Mouse (Mus musculus): ENCODE data around the gene Olfr539. TPM values are rescaled to one million over a fixed set of nuclear protein-coding genes. Genes with fewer than 3 reads are reported as not detected.

Olfr539 gene
- not detected for total RNA-seq (2023)

GRCm38 (mm10) chr7:140659630-140660029 lies at the start of gene Olfr539:
Olfr539 (plus strand) TSS chr7:140659930.

GRCm38 (mm10) chr7:140628670-140629069 lies 31.1 kb upstream of the Olfr539 start, which contains the start of gene Olfr61:
Olfr61 (plus strand) TSS chr7:140628970.

GRCm38 (mm10) chr7:140646152-140646551 lies 13.6 kb upstream of the Olfr539 start, which contains the start of gene Olfr53:
Olfr53 (plus strand) TSS chr7:140646452.

GRCm38 (mm10) chr7:140681651-140682050 lies 21.9 kb downstream of the Olfr539 start, which contains the start of gene Olfr45:
Olfr45 (plus strand) TSS chr7:140681951.

GRCm38 (mm10) chr7:140696967-140697366 lies 37.2 kb downstream of the Olfr539 start, which contains the start of gene Olfr541:
Olfr541 (plus strand) TSS chr7:140697267.

Other genes with a start within 250 kb of the Olfr539 start
- gene Olfr532, start 238.3 kb upstream of the Olfr539 start, total RNA-seq (2023) = not detected
- gene Olfr533, start 196.6 kb upstream of the Olfr539 start, total RNA-seq (2023) = not detected
- not detected for gene Olfr535, start 175.7 kb upstream of the Olfr539 start, total RNA-seq (2023)
- not detected for gene Olfr536, start 152.5 kb upstream of the Olfr539 start, total RNA-seq (2023)
- gene Olfr538, start 92.0 kb upstream of the Olfr539 start, total RNA-seq (2023) = not detected
- gene Olfr46, start 58.7 kb upstream of the Olfr539 start, total RNA-seq (2023) = not detected
- not detected for gene Olfr61, start 31.0 kb upstream of the Olfr539 start, total RNA-seq (2023)
- not detected for gene Olfr53, start 13.5 kb upstream of the Olfr539 start, total RNA-seq (2023)
- gene Olfr45, start 22.0 kb downstream of the Olfr539 start, total RNA-seq (2023) = not detected
- not detected for gene Olfr541, start 37.3 kb downstream of the Olfr539 start, total RNA-seq (2023)
- gene Cyp2e1, start 103.8 kb downstream of the Olfr539 start, total RNA-seq (2023) = not detected
- not detected for gene Syce1, start 127.9 kb downstream of the Olfr539 start, total RNA-seq (2023)
- gene Zfp941, start 162.2 kb downstream of the Olfr539 start, total RNA-seq (2023) = under 1 TPM in 1 of 2 experiments, not detected in 1; 0.16 TPM
- not detected for gene Urah, start 175.1 kb downstream of the Olfr539 start, total RNA-seq (2023)
- not detected for gene Scgb1c1, start 185.6 kb downstream of the Olfr539 start, total RNA-seq (2023)
- not detected for gene Odf3, start 187.9 kb downstream of the Olfr539 start, total RNA-seq (2023)
- not detected for gene Gm45785, start 196.4 kb downstream of the Olfr539 start, total RNA-seq (2023)
- 100 to 1,000 TPM in 1 of 2 experiments, 10 to 100 TPM in 1; 99.0 to 111 TPM for gene Ric8a, start 197.0 kb downstream of the Olfr539 start, total RNA-seq (2023)
- gene Bet1l, start 197.6 kb downstream of the Olfr539 start, total RNA-seq (2023) = 10 to 100 TPM; 20.9 to 27.1 TPM
- 10 to 100 TPM; 75.0 to 81.5 TPM for gene Psmd13, start 222.0 kb downstream of the Olfr539 start, total RNA-seq (2023)
- 10 to 100 TPM; 11.4 to 16.2 TPM for gene Sirt3, start 222.4 kb downstream of the Olfr539 start, total RNA-seq (2023)
- not detected for gene Cox8b, start 240.5 kb downstream of the Olfr539 start, total RNA-seq (2023)